Comparison of ENCODE assay signal across 30 mouse cellular contexts in genomic region chr1:172198316-172198715, GRCm38 (mm10). TPM values are rescaled to one million over a fixed set of nuclear protein-coding genes. Genes with fewer than 3 reads are reported as not detected.
DNase-seq lines count a peak whose midpoint lies in the region; ATAC-seq and TF ChIP-seq lines count a peak whose summit lies in the region.
"Had no signal": no experiment of that assay in that cellular context is flagged by ENCODE, and none has a peak within 500 bp of the region (broad histone marks: within the 10 kb centered on the region; RNA-seq: fewer than 3 reads in every experiment).

No protein-coding gene starts in this region.

- TF ChIP-seq CTCF in cortical plate, adult 2 months (IDR thresholded peaks at IDR 0.05; ENCODE audit: extremely low read depth, insufficient read depth, low read length) = no peak

- ATAC-seq in forebrain, embryonic 12.5 days (ENCODE audit: low FRiP score) = no peak
- ATAC-seq in forebrain, embryonic 16.5 days = no peak
- no peak for ATAC-seq in heart, embryonic 11.5 days (replicated peaks; ENCODE audit: insufficient number of reproducible peaks, low FRiP score, low TSS enrichment)
- ATAC-seq in midbrain, embryonic 11.5 days (ENCODE audit: low FRiP score) = no peak
- ATAC-seq: intestine, postnatal 0 days; liver, embryonic 12.5 days; liver, postnatal 0 days; Patski had no signal

- H3K4me3 ChIP-seq in forebrain, embryonic 12.5 days (replicated peaks) = no peak overlapping the region
- H3K4me3 ChIP-seq in forebrain, embryonic 16.5 days (replicated peaks; ENCODE audit: low read length) = no peak overlapping the region
- H3K4me3 ChIP-seq in heart, embryonic 10.5 days = no peak overlapping the region
- H3K4me3 ChIP-seq in heart, embryonic 11.5 days (ENCODE audit: low read depth, low read length) = no peak overlapping the region
- H3K4me3 ChIP-seq in midbrain, embryonic 10.5 days = no peak overlapping the region
- H3K4me3 ChIP-seq in midbrain, embryonic 11.5 days (ENCODE audit: low read depth, low read length) = no peak overlapping the region
- H3K4me3 ChIP-seq in cortical plate, adult 2 months (ENCODE audit: insufficient read depth, low read length) = no peak overlapping the region
- H3K4me3 ChIP-seq: embryonic facial prominence, embryonic 10.5 days; embryonic facial prominence, embryonic 15.5 days; liver, embryonic 12.5 days had no signal

- H3K27me3 ChIP-seq in forebrain, embryonic 12.5 days = no peaks in the 10 kb centered on the region
- no peaks in the 10 kb centered on the region for H3K27me3 ChIP-seq in forebrain, embryonic 16.5 days (replicated peaks; ENCODE audit: control insufficient read depth, insufficient read depth, low read length)
- no peaks in the 10 kb centered on the region for H3K27me3 ChIP-seq in heart, embryonic 10.5 days (ENCODE audit: insufficient read depth, poor library complexity, severe bottlenecking)
- no peaks in the 10 kb centered on the region for H3K27me3 ChIP-seq in heart, embryonic 11.5 days (ENCODE audit: control insufficient read depth, insufficient read depth, low read length)
- H3K27me3 ChIP-seq in midbrain, embryonic 10.5 days (ENCODE audit: low read depth, poor library complexity, severe bottlenecking) = no peaks in the 10 kb centered on the region
- H3K27me3 ChIP-seq in midbrain, embryonic 11.5 days (ENCODE audit: control insufficient read depth, insufficient read depth, low read length) = no peaks in the 10 kb centered on the region
- H3K27me3 ChIP-seq: embryonic facial prominence, embryonic 15.5 days; liver, embryonic 12.5 days; Patski had no signal

- peak overlapping the region; percentile 50 for H3K27ac ChIP-seq in forebrain, embryonic 12.5 days
- no peak overlapping the region; the same call in 1 of the 2 replicates for H3K27ac ChIP-seq in forebrain, embryonic 16.5 days (ENCODE audit: low read length)
- H3K27ac ChIP-seq in heart, embryonic 10.5 days = no peak overlapping the region
- H3K27ac ChIP-seq in heart, embryonic 11.5 days (ENCODE audit: low read depth, low read length) = no peak overlapping the region
- H3K27ac ChIP-seq in midbrain, embryonic 10.5 days (replicated peaks) = no peak overlapping the region
- no peak overlapping the region for H3K27ac ChIP-seq in midbrain, embryonic 11.5 days (ENCODE audit: low read depth, low read length)
- no peak overlapping the region for H3K27ac ChIP-seq in cortical plate, adult 2 months (ENCODE audit: insufficient read depth, low read length)
- H3K27ac ChIP-seq: embryonic facial prominence, embryonic 10.5 days; embryonic facial prominence, embryonic 15.5 days; liver, embryonic 12.5 days; stomach, postnatal 0 days had no signal

- no peak overlapping the region for H3K9ac ChIP-seq in forebrain, embryonic 12.5 days
- H3K9ac ChIP-seq in forebrain, embryonic 16.5 days (replicated peaks; ENCODE audit: low read depth, low read length) = no peak overlapping the region
- H3K9ac ChIP-seq in heart, embryonic 11.5 days (ENCODE audit: low read depth, low read length) = no peak overlapping the region
- H3K9ac ChIP-seq in midbrain, embryonic 11.5 days (ENCODE audit: low read length) = no peak overlapping the region
- H3K9ac ChIP-seq: embryonic facial prominence, embryonic 15.5 days; liver, embryonic 12.5 days; liver, postnatal 0 days had no signal

- H3K9me3 ChIP-seq in forebrain, embryonic 12.5 days = no peaks in the 10 kb centered on the region
- no peaks in the 10 kb centered on the region for H3K9me3 ChIP-seq in forebrain, embryonic 16.5 days (ENCODE audit: control insufficient read depth, low read length)
- no peaks in the 10 kb centered on the region for H3K9me3 ChIP-seq in heart, embryonic 10.5 days
- H3K9me3 ChIP-seq in heart, embryonic 11.5 days (replicated peaks; ENCODE audit: control insufficient read depth, low read length) = no peaks in the 10 kb centered on the region
- H3K9me3 ChIP-seq in midbrain, embryonic 10.5 days (replicated peaks) = no peaks in the 10 kb centered on the region
- no peaks in the 10 kb centered on the region for H3K9me3 ChIP-seq in midbrain, embryonic 11.5 days (ENCODE audit: control insufficient read depth, low read length)
- H3K9me3 ChIP-seq: embryonic facial prominence, embryonic 10.5 days; embryonic facial prominence, embryonic 15.5 days; liver, embryonic 12.5 days had no signal

- H3K4me2 ChIP-seq in forebrain, embryonic 12.5 days = no peak overlapping the region
- H3K4me2 ChIP-seq in forebrain, embryonic 16.5 days (ENCODE audit: low read length) = no peak overlapping the region
- no peak overlapping the region for H3K4me2 ChIP-seq in heart, embryonic 11.5 days
- H3K4me2 ChIP-seq in midbrain, embryonic 11.5 days = no peak overlapping the region
- H3K4me2 ChIP-seq: embryonic facial prominence, embryonic 15.5 days; liver, embryonic 12.5 days had no signal

- peaks cover 54% of the 10 kb centered on the region for H3K4me1 ChIP-seq in forebrain, embryonic 12.5 days
- peaks cover 34% of the 10 kb centered on the region for H3K4me1 ChIP-seq in forebrain, embryonic 16.5 days (replicated peaks; ENCODE audit: control insufficient read depth, insufficient read depth, low read length)
- peaks cover 32% of the 10 kb centered on the region for H3K4me1 ChIP-seq in heart, embryonic 10.5 days
- peaks cover 31% of the 10 kb centered on the region for H3K4me1 ChIP-seq in heart, embryonic 11.5 days (ENCODE audit: control insufficient read depth, insufficient read depth, low read length)
- peaks cover 46% of the 10 kb centered on the region for H3K4me1 ChIP-seq in midbrain, embryonic 10.5 days
- peaks cover 35% of the 10 kb centered on the region for H3K4me1 ChIP-seq in midbrain, embryonic 11.5 days (ENCODE audit: control insufficient read depth, insufficient read depth, low read length)
- H3K4me1 ChIP-seq in cortical plate, adult 2 months (ENCODE audit: control insufficient read depth, insufficient read depth, low read length) = peaks cover 19% of the 10 kb centered on the region

- peak; percentile 27; the same call in 1 of the 2 replicates for TF ChIP-seq POLR2A in cortical plate, adult 2 months (IDR thresholded peaks at IDR 0.05; ENCODE audit: extremely low read depth, insufficient read depth, low read length)

- 85% methylated on average over 8 of the region's 8 CpGs for WGBS in forebrain, embryonic 12.5 days
- 77% methylated on average over 8 of the region's 8 CpGs for WGBS in forebrain, embryonic 16.5 days
- WGBS in heart, embryonic 10.5 days = 91% methylated on average over 8 of the region's 8 CpGs
- WGBS in heart, embryonic 11.5 days (ENCODE audit: insufficient replicate concordance) = 87% methylated on average over 8 of the region's 8 CpGs
- 88% methylated on average over 8 of the region's 8 CpGs for WGBS in midbrain, embryonic 10.5 days
- 92% methylated on average over 8 of the region's 8 CpGs for WGBS in midbrain, embryonic 11.5 days

- H3K36me3 ChIP-seq in forebrain, embryonic 12.5 days (replicated peaks) = peaks cover 68% of the 10 kb centered on the region
- peaks cover 24% of the 10 kb centered on the region for H3K36me3 ChIP-seq in forebrain, embryonic 16.5 days (ENCODE audit: control insufficient read depth, insufficient read depth)
- peaks cover 80% of the 10 kb centered on the region for H3K36me3 ChIP-seq in heart, embryonic 10.5 days
- peaks cover 36% of the 10 kb centered on the region for H3K36me3 ChIP-seq in heart, embryonic 11.5 days (ENCODE audit: control insufficient read depth, insufficient read depth, low read length)
- H3K36me3 ChIP-seq in midbrain, embryonic 10.5 days = peaks cover 85% of the 10 kb centered on the region
- H3K36me3 ChIP-seq in midbrain, embryonic 11.5 days (ENCODE audit: control insufficient read depth, insufficient read depth, low read length) = peaks cover 40% of the 10 kb centered on the region

- peak; percentile 61 for DNase-seq in heart, embryonic 10.5 days (ENCODE audit: low spot score)
- DNase-seq in midbrain, embryonic 10.5 days (ENCODE audit: low spot score) = peak; percentile 10
- no peak for DNase-seq in midbrain, embryonic 11.5 days (ENCODE audit: low spot score, missing footprints)
- no peak for DNase-seq in kidney, adult 8-10 months
- DNase-seq: adrenal gland, postnatal 10 days; gastrocnemius, postnatal 25 days; heart, adult 18-20 months; heart, postnatal 14 days; kidney, postnatal 14 days; left cerebral cortex, postnatal 4 days; liver, postnatal 0 days; lung, postnatal 36 days; right cerebral cortex, adult 18-20 months; spleen, adult 18-20 months; thymus, adult 18-20 months; thymus, postnatal 25 days had no signal

RNA-seq across cellular contexts. Expression of gene Pea15a, which starts 8.3 kb away (rescaled TPM):
- 405 and 443 TPM in 2 replicates for polyA plus RNA-seq in forebrain, embryonic 12.5 days (2016; fragmentation: Nextera tagmentation; extraction: Ambion mirVana)
- polyA plus RNA-seq in forebrain, embryonic 16.5 days (2015; fragmentation: Nextera tagmentation; extraction: Ambion mirVana) = 472 and 511 TPM in 2 replicates
- polyA plus RNA-seq in heart, embryonic 10.5 days (2016; fragmentation: Nextera tagmentation; extraction: Ambion mirVana) = 115 and 152 TPM in 2 replicates
- 121 and 147 TPM in 2 replicates for polyA plus RNA-seq in heart, embryonic 11.5 days (2014; fragmentation: Nextera tagmentation; extraction: Ambion mirVana)
- 340 and 410 TPM in 2 replicates for polyA plus RNA-seq in midbrain, embryonic 10.5 days (2016; fragmentation: Nextera tagmentation; extraction: Ambion mirVana)
- 332 and 337 TPM in 2 replicates for polyA plus RNA-seq in midbrain, embryonic 11.5 days (2014; fragmentation: Nextera tagmentation; extraction: Ambion mirVana)
- 530 and 543 TPM in 2 replicates for polyA plus RNA-seq in cortical plate, adult 2 months (2012; rRNA removed)

RNA-seq across cellular contexts. Expression of gene Casq1, which starts 21.4 kb away (rescaled TPM):
- polyA plus RNA-seq in forebrain, embryonic 12.5 days (2016; fragmentation: Nextera tagmentation; extraction: Ambion mirVana) = 1.6 and 2.3 TPM in 2 replicates
- polyA plus RNA-seq in forebrain, embryonic 16.5 days (2015; fragmentation: Nextera tagmentation; extraction: Ambion mirVana) = 4.7 and 7.2 TPM in 2 replicates
- polyA plus RNA-seq in heart, embryonic 10.5 days (2016; fragmentation: Nextera tagmentation; extraction: Ambion mirVana) = 225 and 307 TPM in 2 replicates
- polyA plus RNA-seq in heart, embryonic 11.5 days (2014; fragmentation: Nextera tagmentation; extraction: Ambion mirVana) = 205 and 230 TPM in 2 replicates
- 1.3 and 1.8 TPM in 2 replicates for polyA plus RNA-seq in midbrain, embryonic 10.5 days (2016; fragmentation: Nextera tagmentation; extraction: Ambion mirVana)
- polyA plus RNA-seq in midbrain, embryonic 11.5 days (2014; fragmentation: Nextera tagmentation; extraction: Ambion mirVana) = 1.4 and 2.1 TPM in 2 replicates
- 1.1 and 2.9 TPM in 2 replicates for polyA plus RNA-seq in cortical plate, adult 2 months (2012; rRNA removed)

RNA-seq across cellular contexts. Expression of gene Dcaf8, which starts 50.4 kb away (rescaled TPM):
- polyA plus RNA-seq in forebrain, embryonic 12.5 days (2016; fragmentation: Nextera tagmentation; extraction: Ambion mirVana) = 139 and 143 TPM in 2 replicates
- 106 and 107 TPM in 2 replicates for polyA plus RNA-seq in forebrain, embryonic 16.5 days (2015; fragmentation: Nextera tagmentation; extraction: Ambion mirVana)
- 110 and 125 TPM in 2 replicates for polyA plus RNA-seq in heart, embryonic 10.5 days (2016; fragmentation: Nextera tagmentation; extraction: Ambion mirVana)
- 85.4 and 105 TPM in 2 replicates for polyA plus RNA-seq in heart, embryonic 11.5 days (2014; fragmentation: Nextera tagmentation; extraction: Ambion mirVana)
- polyA plus RNA-seq in midbrain, embryonic 10.5 days (2016; fragmentation: Nextera tagmentation; extraction: Ambion mirVana) = 124 and 138 TPM in 2 replicates
- 93.9 and 100.0 TPM in 2 replicates for polyA plus RNA-seq in midbrain, embryonic 11.5 days (2014; fragmentation: Nextera tagmentation; extraction: Ambion mirVana)
- polyA plus RNA-seq in cortical plate, adult 2 months (2012; rRNA removed) = 99.6 and 106 TPM in 2 replicates

RNA-seq across cellular contexts. Expression of gene Atp1a4, which starts 59.9 kb away (rescaled TPM):
- 0.05 and 0.06 TPM in 2 replicates for polyA plus RNA-seq in forebrain, embryonic 12.5 days (2016; fragmentation: Nextera tagmentation; extraction: Ambion mirVana)
- polyA plus RNA-seq in forebrain, embryonic 16.5 days (2015; fragmentation: Nextera tagmentation; extraction: Ambion mirVana) = 0.11 TPM in 1 of 2 replicates, not detected in the other
- 0.09 and 0.12 TPM in 2 replicates for polyA plus RNA-seq in heart, embryonic 10.5 days (2016; fragmentation: Nextera tagmentation; extraction: Ambion mirVana)
- 0.31 and 0.35 TPM in 2 replicates for polyA plus RNA-seq in heart, embryonic 11.5 days (2014; fragmentation: Nextera tagmentation; extraction: Ambion mirVana)
- polyA plus RNA-seq in midbrain, embryonic 10.5 days (2016; fragmentation: Nextera tagmentation; extraction: Ambion mirVana) = not detected in 2 replicates
- not detected in 2 replicates for polyA plus RNA-seq in midbrain, embryonic 11.5 days (2014; fragmentation: Nextera tagmentation; extraction: Ambion mirVana)
- polyA plus RNA-seq in cortical plate, adult 2 months (2012; rRNA removed) = not detected in 2 replicates
- polyA plus RNA-seq: embryonic facial prominence, embryonic 10.5 days; embryonic facial prominence, embryonic 15.5 days; frontal cortex, adult 2 months; hindbrain, embryonic 11.5 days; intestine, postnatal 0 days; kidney, embryonic 14.5 days; liver, embryonic 12.5 days; lung, embryonic 16.5 days; stomach, postnatal 0 days had no signal

Comparison
In these comparisons a context has a peak if more than half of its experiments do, and no peak if none do; other contexts are left out.
1. DNase-seq: peak in heart, embryonic 10.5 days (single experiment) and midbrain, embryonic 10.5 days (single experiment); none in midbrain, embryonic 11.5 days (single experiment) and kidney, adult 8-10 months (0 of 2).
2. RNA of gene Casq1, which starts 21.4 kb away (polyA plus RNA-seq): 225 to 307 TPM in heart, embryonic 10.5 days and 205 to 230 TPM in heart, embryonic 11.5 days; 4.7 to 7.2 TPM in forebrain, embryonic 16.5 days, 1.1 to 2.9 TPM in cortical plate, adult 2 months, 1.6 to 2.3 TPM in forebrain, embryonic 12.5 days, 1.4 to 2.1 TPM in midbrain, embryonic 11.5 days and 1.3 to 1.8 TPM in midbrain, embryonic 10.5 days; every median in the first group is over 10 times any median in the second.